Mouse (Mus musculus): Measurements from ENCODE around the gene Best3. TPM values are rescaled to one million over a fixed set of nuclear protein-coding genes. Genes with fewer than 3 reads are reported as not detected.
"Not testable (repeated sequence)": the region's sequence is repeated elsewhere in the genome, so short reads cannot be mapped to it uniquely, and the experiment has no call there.

The Best3 gene
- total RNA-seq, 2 experiments from 2014 or later: 17.7 to 34.1 TPM

- TF ChIP-seq CTCF (IDR thresholded peaks at IDR 0.05): no peak
- DNase-seq: no peak
- intact Hi-C loops (cut with DNase I): no loop called here
- Histone ChIP-seq H3K4me3 (no peak overlapping the region), H3K27ac (no peak overlapping the region)
These were observed 27.7 kb downstream of the Best3 start for GRCm38 (mm10) chr10:117013689-117014390.

GRCm38 (mm10) chr10:117014565-117014964, 28.5 kb downstream of the Best3 start:
- intact Hi-C loops (cut with DNase I): no loop called here
- H3K4me3 ChIP-seq: no peak overlapping the region
- no peak overlapping the region for H3K27ac ChIP-seq
- no peak for DNase-seq
- TF ChIP-seq CTCF (IDR thresholded peaks at IDR 0.05): no peak

GRCm38 (mm10) chr10:117018281-117018840, 32.2 kb downstream of the Best3 start:
- TF ChIP-seq CTCF (IDR thresholded peaks at IDR 0.05): no peak
- Histone ChIP-seq H3K27ac (peak overlapping the region; percentile 28; the same call in 1 of the 2 replicates), H3K4me3 (no peak overlapping the region)
- intact Hi-C loops (cut with DNase I): no loop called here
- DNase-seq: peak; percentile 83

GRCm38 (mm10) chr10:117021020-117021754, 35.1 kb downstream of the Best3 start:
- Histone ChIP-seq H3K4me3 (no peak overlapping the region), H3K27ac (peak overlapping the region; percentile 78)
- no peak for TF ChIP-seq CTCF (IDR thresholded peaks at IDR 0.05)
- intact Hi-C loops (cut with DNase I): loop anchor here (2.0 kb wide), 1 partner anchor 24 kb away; no protein-coding TSS in a partner anchor
- peak; percentile 91 for DNase-seq

- DNase-seq: no peak
- Histone ChIP-seq H3K4me3 (peak overlapping the region; percentile 47), H3K27ac (no peak overlapping the region)
- TF ChIP-seq CTCF (IDR thresholded peaks at IDR 0.05): no peak
- intact Hi-C loops (cut with DNase I): no loop called here
These were observed 37.6 kb downstream of the Best3 start for GRCm38 (mm10) chr10:117023693-117024092.

- DNase-seq; intact Hi-C loops (cut with DNase I); H3K4me3 ChIP-seq; H3K27ac ChIP-seq: not testable (repeated sequence)
These were observed 39.7 kb downstream of the Best3 start for GRCm38 (mm10) chr10:117025776-117026175.

- intact Hi-C loops (cut with DNase I): no loop called here
These were observed 40.1 kb downstream of the Best3 start for GRCm38 (mm10) chr10:117026176-117026575.

GRCm38 (mm10) chr10:117031160-117031559, 45.0 kb downstream of the Best3 start:
- no peak for DNase-seq
- no peak for TF ChIP-seq CTCF (IDR thresholded peaks at IDR 0.05)
- intact Hi-C loops (cut with DNase I): loop anchor here (5.0 kb wide), 3 partner anchors 34 to 84 kb away; no protein-coding TSS in a partner anchor
- Histone ChIP-seq H3K4me3 (no peak overlapping the region), H3K27ac (no peak overlapping the region)

More at GRCm38 (mm10) chr10:117026176-117026575, 40.1 kb downstream of the Best3 start:
- H3K4me3 ChIP-seq: no peak overlapping the region
- TF ChIP-seq CTCF (IDR thresholded peaks at IDR 0.05): no peak
- no peak for DNase-seq
- H3K27ac ChIP-seq: no peak overlapping the region

- intact Hi-C loops (cut with DNase I): loop anchor here (5.0 kb wide), 3 partner anchors 36 to 86 kb away; no protein-coding TSS in a partner anchor
- Histone ChIP-seq H3K27ac (peak overlapping the region; percentile 64), H3K4me3 (peak overlapping the region; percentile 28)
- peak; percentile 87 for TF ChIP-seq CTCF (IDR thresholded peaks at IDR 0.05)
- peak; percentile 90 for DNase-seq
These were observed 47.7 kb downstream of the Best3 start for GRCm38 (mm10) chr10:117033785-117034184.

- peak; percentile 44 for TF ChIP-seq CTCF (IDR thresholded peaks at IDR 0.05)
- no peak for DNase-seq
- H3K27ac ChIP-seq: no peak overlapping the region
- H3K4me3 ChIP-seq: no peak overlapping the region
- intact Hi-C loops (cut with DNase I): no loop called here
These were observed 54.2 kb downstream of the Best3 start for GRCm38 (mm10) chr10:117040355-117040754.

GRCm38 (mm10) chr10:117042295-117042694, 56.2 kb downstream of the Best3 start:
- intact Hi-C loops (cut with DNase I): no loop called here
- H3K4me3 ChIP-seq: no peak overlapping the region
- DNase-seq: no peak
- H3K27ac ChIP-seq: no peak overlapping the region
- TF ChIP-seq CTCF (IDR thresholded peaks at IDR 0.05): no peak

GRCm38 (mm10) chr10:117043497-117044166, 57.5 kb downstream of the Best3 start:
- H3K4me3 ChIP-seq; H3K27ac ChIP-seq; DNase-seq; intact Hi-C loops (cut with DNase I): not testable (repeated sequence)
